ENCODE assay signal across 8 mouse cellular contexts in genomic region chr9:59340002-59340401, GRCm38 (mm10). TPM values are rescaled to one million over a fixed set of nuclear protein-coding genes. Genes with fewer than 3 reads are reported as not detected.
A peak's percentile ranks its signal among the peaks of the same experiment; 100 is the strongest.
DNase-seq lines count a peak whose midpoint lies in the region; ATAC-seq and TF ChIP-seq lines count a peak whose summit lies in the region.

No protein-coding gene starts in this region.

- no peaks in the 10 kb centered on the region for H3K27me3 ChIP-seq in kidney, embryonic 15.5 days
- no peaks in the 10 kb centered on the region for H3K27me3 ChIP-seq in ES-Bruce4 (ENCODE audit: control insufficient read depth, insufficient read depth, low read length, poor library complexity, severe bottlenecking)
- H3K27me3 ChIP-seq in midbrain, embryonic 11.5 days (ENCODE audit: control insufficient read depth, insufficient read depth, low read length), result no peaks in the 10 kb centered on the region
- H3K27me3 ChIP-seq in forebrain, embryonic 11.5 days (ENCODE audit: control insufficient read depth, insufficient read depth, low read length), result no peaks in the 10 kb centered on the region

- WGBS in kidney, embryonic 15.5 days, result 87% methylated on average over 9 of the region's 9 CpGs
- 86% methylated on average over 9 of the region's 9 CpGs for WGBS in midbrain, embryonic 11.5 days
- WGBS in forebrain, embryonic 11.5 days, result 88% methylated on average over 8 of the region's 9 CpGs

- no peak overlapping the region for H3K4me2 ChIP-seq in kidney, embryonic 15.5 days
- no peak overlapping the region for H3K4me2 ChIP-seq in midbrain, embryonic 11.5 days
- no peak overlapping the region for H3K4me2 ChIP-seq in forebrain, embryonic 11.5 days (ENCODE audit: low read depth, low read length, severe bottlenecking)

- no peak overlapping the region for H3K9ac ChIP-seq in kidney, embryonic 15.5 days
- H3K9ac ChIP-seq in ES-Bruce4 (ENCODE audit: low read depth, poor library complexity, severe bottlenecking), result no peak overlapping the region
- no peak overlapping the region for H3K9ac ChIP-seq in midbrain, embryonic 11.5 days (ENCODE audit: low read length)
- H3K9ac ChIP-seq in forebrain, embryonic 11.5 days (ENCODE audit: low read length), result no peak overlapping the region

- TF ChIP-seq CTCF in ES-Bruce4 (IDR thresholded peaks at IDR 0.05; ENCODE audit: low read depth, low read length), result peak; percentile 54

- no peaks in the 10 kb centered on the region for H3K4me1 ChIP-seq in kidney, embryonic 15.5 days
- no peaks in the 10 kb centered on the region for H3K4me1 ChIP-seq in ES-Bruce4 (ENCODE audit: control insufficient read depth, insufficient read depth, low read length)
- no peaks in the 10 kb centered on the region for H3K4me1 ChIP-seq in midbrain, embryonic 11.5 days (ENCODE audit: control insufficient read depth, insufficient read depth, low read length)
- no peaks in the 10 kb centered on the region for H3K4me1 ChIP-seq in forebrain, embryonic 11.5 days (replicated peaks; ENCODE audit: control insufficient read depth, insufficient read depth, low read length)

- no peak overlapping the region for H3K27ac ChIP-seq in kidney, embryonic 15.5 days
- no peak overlapping the region for H3K27ac ChIP-seq in ES-Bruce4 (ENCODE audit: insufficient read depth, low read length)
- no peak overlapping the region for H3K27ac ChIP-seq in midbrain, embryonic 11.5 days (ENCODE audit: low read depth, low read length)
- no peak overlapping the region for H3K27ac ChIP-seq in forebrain, embryonic 11.5 days (ENCODE audit: low read depth, low read length)

- TF ChIP-seq EP300 in ES-Bruce4 (IDR thresholded peaks at IDR 0.05; ENCODE audit: insufficient read depth, low read depth, low read length), result no peak

- no peaks in the 10 kb centered on the region for H3K9me3 ChIP-seq in kidney, embryonic 15.5 days (replicated peaks)
- no peaks in the 10 kb centered on the region for H3K9me3 ChIP-seq in ES-Bruce4 (replicated peaks; ENCODE audit: control insufficient read depth, insufficient read depth, low read length, poor library complexity, severe bottlenecking)
- H3K9me3 ChIP-seq in midbrain, embryonic 11.5 days (ENCODE audit: control insufficient read depth, low read length), result no peaks in the 10 kb centered on the region
- H3K9me3 ChIP-seq in forebrain, embryonic 11.5 days (ENCODE audit: control insufficient read depth, low read length), result no peaks in the 10 kb centered on the region; the same call in 1 of the 2 replicates

- peak; percentile 38 for DNase-seq in kidney, postnatal 10 days
- peak; percentile 57 for DNase-seq in adipocyte (ENCODE audit: low spot score)
- peak; percentile 14 for DNase-seq in lung, postnatal 10 days
- DNase-seq in frontal cortex, postnatal 36 days (ENCODE audit: low spot score in 2 of 2), result no peak
- DNase-seq in midbrain, embryonic 11.5 days (ENCODE audit: low spot score, missing footprints), result no peak
- no peak for DNase-seq in forebrain, embryonic 11.5 days (ENCODE audit: low spot score)

- no peak for ATAC-seq in kidney, embryonic 15.5 days (replicated peaks; ENCODE audit: low FRiP score)
- ATAC-seq in midbrain, embryonic 11.5 days (ENCODE audit: low FRiP score), result no peak
- ATAC-seq in forebrain, embryonic 11.5 days (replicated peaks; ENCODE audit: low FRiP score), result no peak

- H3K36me3 ChIP-seq in kidney, embryonic 15.5 days, result peaks cover 39% of the 10 kb centered on the region
- no peaks in the 10 kb centered on the region for H3K36me3 ChIP-seq in ES-Bruce4 (ENCODE audit: control insufficient read depth, insufficient read depth, low read length, poor library complexity, severe bottlenecking)
- H3K36me3 ChIP-seq in midbrain, embryonic 11.5 days (ENCODE audit: control insufficient read depth, insufficient read depth, low read length), result 0 out of 2 replicates have a peak, but pooled peaks cover 2% of the 10 kb centered on the region
- H3K36me3 ChIP-seq in forebrain, embryonic 11.5 days (ENCODE audit: control insufficient read depth, insufficient read depth, low read length), result no peaks in the 10 kb centered on the region; the same call in 1 of the 2 replicates

- H3K4me3 ChIP-seq in kidney, embryonic 15.5 days (replicated peaks), result no peak overlapping the region
- H3K4me3 ChIP-seq in ES-Bruce4 (ENCODE audit: low read depth, low read length), result no peak overlapping the region
- no peak overlapping the region for H3K4me3 ChIP-seq in midbrain, embryonic 11.5 days (ENCODE audit: low read depth, low read length)
- H3K4me3 ChIP-seq in forebrain, embryonic 11.5 days (ENCODE audit: low read depth, low read length), result no peak overlapping the region

- no peak for TF ChIP-seq POLR2A in ES-Bruce4 (IDR thresholded peaks at IDR 0.05; ENCODE audit: insufficient read depth, low read length)

RNA-seq across cellular contexts. Expression of gene Bbs4, which starts 13.3 kb away (rescaled TPM):
- 14.2 and 14.6 TPM in 2 replicates for polyA plus RNA-seq in kidney, embryonic 15.5 days (2015; fragmentation: Nextera tagmentation; extraction: Ambion mirVana)
- 12.2 and 13.0 TPM in 2 replicates for polyA plus RNA-seq in ES-Bruce4 (2011; ENCODE audit: insufficient read depth, insufficient read length, low read depth, missing spikeins)
- 20.9 and 21.1 TPM in 2 replicates for polyA plus RNA-seq in midbrain, embryonic 11.5 days (2014; fragmentation: Nextera tagmentation; extraction: Ambion mirVana)
- polyA plus RNA-seq in forebrain, embryonic 11.5 days (2014; fragmentation: Nextera tagmentation; extraction: Ambion mirVana), result 19.8 and 22.3 TPM in 2 replicates

RNA-seq across cellular contexts. Expression of gene Adpgk, which starts 48.6 kb away (rescaled TPM):
- polyA plus RNA-seq in kidney, embryonic 15.5 days (2015; fragmentation: Nextera tagmentation; extraction: Ambion mirVana), result 38.5 and 39.2 TPM in 2 replicates
- polyA plus RNA-seq in ES-Bruce4 (2011; ENCODE audit: insufficient read depth, insufficient read length, low read depth, missing spikeins), result 42.9 and 44.0 TPM in 2 replicates
- polyA plus RNA-seq in midbrain, embryonic 11.5 days (2014; fragmentation: Nextera tagmentation; extraction: Ambion mirVana), result 43.8 and 46.8 TPM in 2 replicates
- polyA plus RNA-seq in forebrain, embryonic 11.5 days (2014; fragmentation: Nextera tagmentation; extraction: Ambion mirVana), result 39.2 and 40.4 TPM in 2 replicates

Comparison
In these comparisons a context has a peak if more than half of its experiments do, and no peak if none do; other contexts are left out.
1. DNase-seq: peak in kidney, postnatal 10 days (single experiment), adipocyte (single experiment) and lung, postnatal 10 days (single experiment); none in frontal cortex, postnatal 36 days (0 of 2), midbrain, embryonic 11.5 days (single experiment) and forebrain, embryonic 11.5 days (single experiment).